Mouse (Mus musculus) layer of hippocampus, adult 9-11 months (tissue): Measurements from ENCODE around the gene Rbm44.

Experiments
- DNase-seq: peaks from one replicate; pipeline ENCODE4 v3.0.0; 2022

The Rbm44 gene

GRCm38 (mm10) chr1:91144813-91145212, at the start of gene Rbm44:
TSS of gene Rbm44 (plus strand) at chr1:91145089.
- DNase-seq: no peak

GRCm38 (mm10) chr1:91095258-91095657, 49.6 kb upstream of the Rbm44 start:
- DNase-seq: no peak

- no peak for DNase-seq
These were observed 49.0 kb upstream of the Rbm44 start for GRCm38 (mm10) chr1:91095853-91096252.

- DNase-seq: no peak
These were observed 48.4 kb upstream of the Rbm44 start for GRCm38 (mm10) chr1:91096490-91096889.

- DNase-seq: no peak
These were observed 47.5 kb upstream of the Rbm44 start for GRCm38 (mm10) chr1:91097283-91097834.

- peak; percentile 60 for DNase-seq
These were observed 46.0 kb upstream of the Rbm44 start for GRCm38 (mm10) chr1:91098887-91099286.

GRCm38 (mm10) chr1:91101709-91102440, 43.0 kb upstream of the Rbm44 start:
- DNase-seq: no peak

- DNase-seq: no peak
These were observed 41.4 kb upstream of the Rbm44 start for GRCm38 (mm10) chr1:91103366-91103983.

GRCm38 (mm10) chr1:91107548-91107947, 37.3 kb upstream of the Rbm44 start:
- no peak for DNase-seq

GRCm38 (mm10) chr1:91109302-91109701, 35.6 kb upstream of the Rbm44 start:
- DNase-seq: no peak

- DNase-seq: no peak
These were observed 32.7 kb upstream of the Rbm44 start for GRCm38 (mm10) chr1:91112171-91112570.

- no peak for DNase-seq
These were observed 32.3 kb upstream of the Rbm44 start for GRCm38 (mm10) chr1:91112606-91113005.

- no peak for DNase-seq
These were observed 22.8 kb upstream of the Rbm44 start for GRCm38 (mm10) chr1:91122121-91122520.

- DNase-seq: no peak
These were observed 21.9 kb upstream of the Rbm44 start for GRCm38 (mm10) chr1:91123004-91123403.

- DNase-seq: no peak
These were observed 21.4 kb upstream of the Rbm44 start for GRCm38 (mm10) chr1:91123466-91123865.

GRCm38 (mm10) chr1:91128849-91129248, 16.0 kb upstream of the Rbm44 start:
- DNase-seq: no peak

- DNase-seq: no peak
These were observed 7.9 kb upstream of the Rbm44 start for GRCm38 (mm10) chr1:91137036-91137435.

- no peak for DNase-seq
These were observed 6.6 kb downstream of the Rbm44 start for GRCm38 (mm10) chr1:91151509-91151908.

GRCm38 (mm10) chr1:91166798-91167197, 21.9 kb downstream of the Rbm44 start:
- no peak for DNase-seq

- no peak for DNase-seq
These were observed 24.3 kb downstream of the Rbm44 start for GRCm38 (mm10) chr1:91169157-91169556.

GRCm38 (mm10) chr1:91174796-91175195, 29.9 kb downstream of the Rbm44 start:
- DNase-seq: no peak

- DNase-seq: no peak
These were observed 31.1 kb downstream of the Rbm44 start for GRCm38 (mm10) chr1:91176026-91176425.

- DNase-seq: no peak
These were observed 32.0 kb downstream of the Rbm44 start for GRCm38 (mm10) chr1:91176871-91177270.

GRCm38 (mm10) chr1:91179086-91179485, 34.2 kb downstream of the Rbm44 start:
- DNase-seq: peak; percentile 83
